Mouse (Mus musculus) retina, adult 2 months (tissue): ENCODE results near the gene Pdrg1.

Experiments
- DNase-seq: peaks from one replicate; pipeline ENCODE4 v3.0.0-alpha.2; 2012; ENCODE audit warnings: low read depth, low spot score

Pdrg1 gene

GRCm38 (mm10) chr2:153014758-153015593 lies at the start of gene Pdrg1:
Gene Pdrg1, minus strand, starts transcription at chr2:153015427.
- DNase-seq, result peak; percentile 91

DNA sequence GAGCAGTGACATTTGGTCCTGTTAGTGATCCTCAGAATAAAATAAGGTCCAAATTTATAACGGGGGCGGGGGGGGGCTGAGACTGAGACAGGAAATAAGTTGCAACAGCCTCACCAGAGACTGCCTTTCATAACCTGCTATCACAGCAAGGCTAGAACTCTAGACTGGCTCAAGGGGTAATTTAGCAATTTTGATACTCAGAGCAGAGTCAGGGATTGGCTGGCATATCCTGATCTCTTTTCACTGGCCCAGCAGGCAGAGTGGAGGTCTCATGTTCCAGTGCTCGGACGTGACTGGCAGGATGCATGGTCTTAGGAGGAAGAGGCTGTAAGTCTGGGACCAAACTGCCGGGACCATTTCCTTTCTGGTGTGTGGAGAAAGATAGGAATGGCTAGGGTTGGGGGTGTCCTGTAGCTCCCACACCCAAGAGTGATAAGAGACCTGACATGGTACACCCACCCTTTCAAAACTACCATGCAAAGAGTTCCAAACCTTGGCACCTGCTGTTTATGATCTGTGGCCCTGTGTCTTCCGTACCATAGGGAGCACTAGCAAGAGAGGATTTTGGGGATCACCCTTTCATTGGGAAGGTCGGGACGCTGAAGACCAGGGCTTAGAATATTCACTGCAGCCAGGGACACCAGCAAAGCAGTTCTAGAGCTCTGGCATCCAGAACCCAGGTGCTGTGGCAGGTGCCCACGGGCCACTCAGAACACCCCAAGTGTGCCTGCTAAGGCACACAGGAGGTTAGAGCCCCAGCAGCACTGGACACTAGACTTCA lies 49.2 kb upstream of the Pdrg1 start:
- no peak for DNase-seq

GRCm38 (mm10) chr2:153063394-153063793 lies 48.2 kb upstream of the Pdrg1 start:
- no peak for DNase-seq

GRCm38 (mm10) chr2:153060216-153060615 lies 45.0 kb upstream of the Pdrg1 start:
- DNase-seq, result no peak

DNA sequence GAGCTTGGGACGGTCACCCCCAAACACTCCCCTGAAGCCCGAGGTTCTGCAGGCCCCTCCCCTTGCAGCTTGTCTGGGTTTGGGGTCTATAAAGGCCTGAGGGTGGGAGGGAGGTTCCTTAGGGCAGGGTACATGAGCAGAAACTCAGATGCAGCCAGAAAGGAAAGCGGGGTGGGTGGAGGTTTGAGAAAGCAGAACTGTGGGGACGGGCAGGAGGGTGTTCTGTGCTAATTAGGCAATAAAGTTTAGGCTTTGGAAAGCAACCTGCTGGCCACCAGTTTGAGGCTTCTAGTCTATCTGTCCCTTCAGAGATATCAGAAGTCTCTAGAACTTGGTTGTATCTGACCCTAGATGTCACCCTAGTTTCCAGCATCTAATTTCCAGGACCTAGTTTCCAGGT lies 43.1 kb upstream of the Pdrg1 start:
- DNase-seq, result no peak

- no peak for DNase-seq
These were observed 40.2 kb upstream of the Pdrg1 start for GRCm38 (mm10) chr2:153055270-153055920.

GRCm38 (mm10) chr2:153053896-153054295 lies 38.7 kb upstream of the Pdrg1 start:
- DNase-seq, result no peak

- DNase-seq, result no peak
These were observed 37.6 kb upstream of the Pdrg1 start for GRCm38 (mm10) chr2:153052700-153053351.

- no peak for DNase-seq
These were observed 36.3 kb upstream of the Pdrg1 start for GRCm38 (mm10) chr2:153051537-153051936.

DNA sequence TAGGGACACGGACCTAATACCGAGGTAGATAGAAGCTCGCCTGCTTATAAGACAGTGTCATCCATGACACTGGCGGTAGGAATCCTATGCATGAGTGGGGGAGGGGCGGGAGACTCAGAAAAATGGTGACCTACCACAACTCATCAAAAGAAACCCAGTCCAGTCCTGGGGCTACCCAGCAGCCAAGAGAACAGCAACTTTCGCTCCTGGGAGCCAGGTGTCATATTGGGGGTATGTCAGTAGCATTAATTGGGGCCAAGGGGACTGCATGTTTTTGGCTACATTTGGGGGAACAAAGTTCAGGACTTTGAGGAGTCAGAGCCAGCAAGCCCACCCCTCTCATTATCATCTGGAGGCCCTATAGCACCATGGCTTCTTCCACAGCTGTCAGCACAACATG lies 35.9 kb upstream of the Pdrg1 start:
- no peak for DNase-seq

- DNase-seq, result no peak
These were observed 34.8 kb upstream of the Pdrg1 start for GRCm38 (mm10) chr2:153049997-153050358.

DNA sequence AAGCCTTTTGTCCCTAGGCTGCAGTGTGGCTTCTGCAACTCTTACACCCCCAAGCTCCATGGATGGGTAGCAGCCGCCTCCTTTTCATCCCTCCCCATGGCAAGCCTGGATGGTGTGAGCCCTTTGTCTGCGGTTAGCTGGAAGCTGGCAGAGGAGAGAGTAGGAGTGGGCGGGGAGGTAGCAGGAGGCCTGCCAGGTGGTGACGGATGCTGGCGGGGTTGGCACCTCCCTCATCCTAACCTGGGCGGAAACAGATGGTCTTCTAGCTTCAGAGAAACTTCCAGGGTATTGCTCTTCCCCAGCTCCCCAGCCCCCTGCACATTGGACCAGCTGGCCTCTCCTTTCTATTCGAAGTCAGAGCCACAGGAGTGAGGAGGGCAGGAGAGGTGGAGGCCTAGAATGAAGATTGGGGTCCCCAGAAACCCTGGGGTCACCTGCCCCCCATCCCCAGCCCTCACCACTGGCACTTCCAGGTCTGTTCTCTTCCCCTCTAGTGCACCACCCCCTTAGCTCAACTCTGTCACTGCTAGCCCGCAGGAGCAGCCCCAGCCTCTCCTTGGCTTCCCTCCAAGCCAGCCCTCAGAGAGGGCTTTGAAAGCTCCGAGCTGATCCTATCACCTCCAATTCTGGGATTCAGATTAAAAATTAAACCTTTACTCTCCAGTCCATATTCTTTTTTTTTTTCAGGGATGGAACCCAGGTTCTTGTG lies 34.2 kb upstream of the Pdrg1 start:
- DNase-seq, result no peak

- no peak for DNase-seq
These were observed 32.7 kb upstream of the Pdrg1 start for GRCm38 (mm10) chr2:153047828-153048465.

DNA sequence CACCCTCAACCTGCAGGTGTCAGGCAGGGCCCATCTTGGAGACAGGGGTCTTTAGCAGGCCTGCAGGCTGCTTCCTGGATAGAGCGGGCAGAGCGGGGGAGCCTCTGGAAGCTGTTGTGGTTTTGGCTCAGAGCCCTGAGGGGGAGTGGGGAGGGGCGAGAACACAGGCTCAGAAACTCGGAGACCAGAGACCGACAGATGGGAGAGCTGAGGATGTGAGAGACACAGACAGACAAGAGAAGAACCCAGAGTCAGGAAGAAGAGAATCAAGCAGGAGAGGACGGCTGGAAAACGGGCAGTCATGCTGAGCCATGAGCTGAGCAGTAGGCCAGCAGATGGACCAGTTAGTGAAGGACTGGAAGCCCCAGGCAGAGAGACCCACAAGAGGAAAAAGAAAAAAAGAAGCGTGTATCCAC lies 30.7 kb upstream of the Pdrg1 start:
- DNase-seq, result no peak

- DNase-seq, result no peak
These were observed 28.7 kb upstream of the Pdrg1 start for GRCm38 (mm10) chr2:153043886-153044285.

DNA sequence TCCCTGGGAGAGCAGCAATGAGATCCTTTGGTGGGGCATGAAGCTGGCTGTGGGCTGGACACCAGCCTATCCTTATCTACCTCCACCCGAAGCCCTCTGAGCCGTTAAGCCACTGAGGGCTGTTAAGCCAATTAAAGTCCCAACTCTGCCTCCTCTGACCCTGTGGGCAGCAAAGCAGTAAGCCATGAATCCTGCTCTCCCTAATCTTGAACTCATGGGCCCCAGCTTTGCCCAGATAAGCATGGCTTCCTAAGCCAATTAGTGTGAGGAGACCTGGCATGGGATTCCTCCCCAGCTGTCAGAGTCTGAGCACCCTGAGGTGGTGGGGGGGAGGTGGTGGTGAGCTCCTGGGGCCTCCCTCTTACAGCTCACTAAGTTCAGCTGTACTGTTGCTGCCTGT lies 21.5 kb upstream of the Pdrg1 start:
- peak; percentile 65 for DNase-seq

GRCm38 (mm10) chr2:153033545-153034230 lies 18.5 kb upstream of the Pdrg1 start:
- DNase-seq, result no peak

DNA sequence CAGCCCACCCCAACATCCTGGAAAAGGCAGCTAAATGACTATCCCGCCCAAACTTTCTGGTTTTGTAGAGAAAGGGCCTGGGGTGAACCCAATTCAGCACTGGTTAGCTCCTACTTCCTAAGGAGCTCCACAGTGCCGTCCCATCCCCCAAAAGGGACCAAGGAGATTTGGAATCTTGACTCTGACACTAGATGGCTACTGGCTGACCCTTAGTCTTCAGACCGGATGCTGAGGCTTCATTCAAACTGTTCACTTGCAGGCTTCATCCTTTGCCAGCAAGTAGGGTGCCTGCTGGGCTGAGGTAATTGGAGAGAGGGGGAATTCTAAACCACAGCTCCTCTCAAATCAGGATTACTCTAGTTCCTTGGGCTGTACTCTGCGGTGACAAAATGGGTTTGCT lies 17.7 kb upstream of the Pdrg1 start:
- no peak for DNase-seq

DNA sequence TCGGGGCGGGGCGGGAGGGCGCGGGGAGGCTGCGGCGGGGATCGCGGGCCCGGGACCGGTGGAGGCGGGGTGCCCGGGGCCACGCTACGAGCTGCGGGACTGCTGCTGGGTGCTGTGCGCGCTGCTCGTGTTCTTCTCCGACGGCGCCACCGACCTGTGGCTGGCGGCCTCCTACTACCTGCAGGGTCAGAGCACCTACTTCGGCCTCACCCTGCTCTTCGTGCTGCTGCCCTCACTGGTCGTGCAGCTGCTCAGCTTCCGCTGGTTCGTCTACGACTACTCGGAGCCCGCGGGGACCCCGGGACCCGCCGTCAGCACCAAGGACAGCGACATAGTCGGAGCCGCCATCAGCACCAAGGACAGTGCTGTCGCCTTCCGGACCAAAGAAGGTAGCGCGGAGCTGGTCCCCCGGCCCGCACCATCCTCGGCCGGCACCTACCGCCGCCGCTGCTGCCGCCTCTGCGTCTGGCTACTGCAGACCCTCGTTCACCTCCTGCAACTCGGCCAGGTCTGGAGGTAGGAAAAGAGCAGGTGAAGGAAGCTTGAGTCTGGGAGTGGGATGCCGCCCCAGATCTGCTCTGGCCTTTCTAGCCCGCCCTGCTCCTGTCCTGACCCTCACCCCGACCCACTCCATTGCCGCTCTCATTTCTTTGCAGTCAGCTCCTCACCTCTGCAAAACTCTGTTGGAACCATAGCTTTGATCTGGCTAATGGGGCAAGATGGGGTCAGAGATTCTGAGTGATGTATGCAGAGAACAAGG lies 17.0 kb upstream of the Pdrg1 start:
- no peak for DNase-seq
